Mouse (Mus musculus): ENCODE data around the gene Mettl26.

DNA sequence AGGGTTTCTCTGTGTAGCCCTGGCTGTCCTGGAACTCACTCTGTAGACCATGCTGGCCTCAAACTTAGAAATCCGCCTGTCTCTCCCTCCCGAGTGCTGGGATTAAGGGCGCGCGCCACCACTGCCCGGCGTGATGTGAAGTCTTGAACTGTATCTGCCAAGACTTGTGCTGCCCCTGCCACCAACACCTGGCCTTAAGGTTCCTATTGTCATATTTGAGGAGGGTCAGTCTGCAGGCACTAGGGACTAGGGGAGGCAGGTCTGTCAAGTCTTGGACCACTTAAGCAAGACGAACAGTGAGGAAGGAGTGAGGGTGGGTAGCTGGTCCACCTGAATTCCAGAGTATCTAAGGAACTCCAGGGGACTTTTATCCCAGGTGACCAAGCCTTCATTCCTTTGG is 5.4 kb upstream of the Mettl26 start:
- no peak for TF ChIP-seq GATA1 (IDR thresholded peaks at IDR 0.05; ENCODE audit: borderline replicate concordance, low read length)
- TF ChIP-seq FLI1 (IDR thresholded peaks at IDR 0.05; ENCODE audit: low read length): no peak

Data from megakaryocyte, embryonic 14.5 days (primary cell).